Mouse (Mus musculus) liver, postnatal 0 days (tissue): ENCODE results near the gene Lin52.

Experiments used
- CTCF ChIP-seq: sonication (generic); IDR thresholded peaks from 2 replicates; pipeline ENCODE4 v1.5.1; 2016; ENCODE audit warnings: antibody characterized with exemption, low read depth
- EP300 ChIP-seq: IDR thresholded peaks from 2 replicates; pipeline ENCODE4 v1.6.1; 2016; ENCODE audit warnings: antibody characterized with exemption, low read depth, mild to moderate bottlenecking

DNA sequence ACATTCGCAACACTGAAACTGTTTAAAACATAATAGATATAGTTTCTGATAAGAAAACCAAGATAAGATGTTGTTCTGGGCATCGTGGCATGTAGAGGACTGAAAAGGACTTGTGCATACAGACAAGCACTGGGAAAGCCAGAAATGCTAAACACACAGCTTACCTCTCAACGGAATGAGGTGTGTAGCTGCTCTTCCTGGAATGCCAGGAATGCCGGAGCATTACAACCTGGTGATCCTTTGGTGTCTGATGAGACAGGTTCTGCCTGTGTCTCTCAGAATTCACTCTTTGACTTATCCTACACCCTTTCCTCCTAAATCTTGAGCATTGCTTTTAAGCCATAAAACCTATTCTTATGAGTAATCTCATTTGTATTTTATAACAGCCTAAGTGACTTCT lies 8.7 kb upstream of the Lin52 start:
- TF ChIP-seq EP300 (no peak), CTCF (no peak)
